Mouse (Mus musculus) 3T3-L1 (cell line): ENCODE data around the gene Plcd3.

ENCODE experiments used
- DNase-seq: peaks from one replicate; pipeline ENCODE4 v3.0.0-alpha.2; 2015; ENCODE audit warnings: low read depth, low spot score

Plcd3 gene

GRCm38 (mm10) chr11:103020713-103021335 is 80.6 kb downstream of the Plcd3 start:
- DNase-seq, result peak; percentile 57
